Mouse (Mus musculus) MEL (cell line): Measurements from ENCODE around the gene Tnfrsf1a. TPM values are rescaled to one million over a fixed set of nuclear protein-coding genes. Genes with fewer than 3 reads are reported as not detected.

Experiments used
- DNase-seq: peaks from one replicate; pipeline ENCODE4 v3.0.0; 2011; ENCODE audit warnings: low read depth, low spot score
- H3K27ac ChIP-seq: 2 replicates; pipeline ENCODE4 v1.5.1; 2012; ENCODE audit warnings: low read depth, mild to moderate bottlenecking, control low read depth, low read length, moderate library complexity; ENCODE audit not compliant: control insufficient read depth
- H3K27me3 ChIP-seq, 2 experiments: fragments of 150-350 bp in 1 of 2; sonication (generic) in 1 of 2; 2 replicates each; pipeline ENCODE4 v1.6.1; 2012; ENCODE audit warnings: low read length in 2 of 2, mild to moderate bottlenecking in 2 of 2, improper control_type of control experiment in 1 of 2, moderate library complexity in 1 of 2; ENCODE audit not compliant: insufficient read depth in 2 of 2, control insufficient read depth in 1 of 2
- H3K36me3 ChIP-seq, 2 experiments: 2 replicates each; pipeline ENCODE4 v1.6.1; 2012 to 2014; ENCODE audit warnings: low read length in 2 of 2, improper control_type of control experiment in 1 of 2, inconsistent platforms in 1 of 2, mild to moderate bottlenecking in 1 of 2; ENCODE audit not compliant: insufficient read depth in 2 of 2, control insufficient read depth in 1 of 2
- H3K4me1 ChIP-seq, 2 experiments: fragments of 150-350 bp in 1 of 2; sonication (generic) in 1 of 2; 2 replicates each; pipeline ENCODE4 v1.6.1; 2012; ENCODE audit warnings: low read length in 2 of 2, improper control_type of control experiment in 1 of 2, mild to moderate bottlenecking in 1 of 2; ENCODE audit not compliant: insufficient read depth in 2 of 2, control insufficient read depth in 1 of 2
- H3K4me3 ChIP-seq, 2 experiments: fragments of 150-350 bp in 1 of 2; sonication (generic) in 1 of 2; 2 replicates each; pipeline ENCODE4 v1.5.1; 2012; ENCODE audit warnings: low read depth in 2 of 2, low read length in 2 of 2, mild to moderate bottlenecking in 2 of 2, moderate library complexity in 2 of 2, control low read depth in 1 of 2, improper control_type of control experiment in 1 of 2; ENCODE audit not compliant: control insufficient read depth in 1 of 2, insufficient read depth in 1 of 2
- H3K79me2 ChIP-seq: 2 replicates; pipeline ENCODE4 v1.6.1; 2012; ENCODE audit warnings: mild to moderate bottlenecking, low read length, moderate library complexity; ENCODE audit not compliant: control insufficient read depth, poor library complexity, insufficient read depth
- H3K9ac ChIP-seq: 2 replicates; pipeline ENCODE4 v1.6.1; 2012; ENCODE audit warnings: low read depth, mild to moderate bottlenecking, control low read depth, low read length, moderate library complexity; ENCODE audit not compliant: control insufficient read depth, poor library complexity, severe bottlenecking
- H3K9me3 ChIP-seq: fragments of 150-350 bp; sonication (generic); replicated peaks from 2 replicates; pipeline ENCODE4 v1.6.1; 2012; ENCODE audit warnings: mild to moderate bottlenecking, low read length, improper control_type of control experiment, moderate library complexity; ENCODE audit not compliant: insufficient read depth
- BHLHE40 ChIP-seq: IDR thresholded peaks from 2 replicates; pipeline ENCODE4 v1.6.1; 2012; ENCODE audit warnings: low read depth, mild to moderate bottlenecking, inconsistent platforms, low read length, improper control_type of control experiment, borderline replicate concordance
- CHD1 ChIP-seq: IDR thresholded peaks from 2 replicates; pipeline ENCODE4 v1.6.1; 2012; ENCODE audit warnings: low read depth, mild to moderate bottlenecking, inconsistent platforms, low read length, improper control_type of control experiment
- CTCF ChIP-seq, 3 experiments: IDR thresholded peaks in 2 of 3; conservative IDR thresholded peaks in 1 of 3; 2 replicates each; pipeline ENCODE4 v1.5.1; 2011 to 2012; ENCODE audit warnings: low read length in 3 of 3, low read depth in 2 of 3, mild to moderate bottlenecking in 2 of 3, improper control_type of control experiment in 1 of 3, inconsistent platforms in 1 of 3, mixed read lengths in 1 of 3, moderate library complexity in 1 of 3; ENCODE audit not compliant: control insufficient read depth in 1 of 3, insufficient read depth in 1 of 3, poor library complexity in 1 of 3, severe bottlenecking in 1 of 3
- E2F4 ChIP-seq: IDR thresholded peaks from 2 replicates; pipeline ENCODE4 v1.6.1; 2011; ENCODE audit warnings: low read depth, low read length, improper control_type of control experiment, borderline replicate concordance
- ELF1 ChIP-seq: IDR thresholded peaks from 2 replicates; pipeline ENCODE4 v1.6.1; 2014; ENCODE audit warnings: low read depth, mild to moderate bottlenecking, inconsistent platforms, low read length, improper control_type of control experiment, moderate library complexity
- EP300 ChIP-seq, 2 experiments: IDR thresholded peaks; 2 replicates each; pipeline ENCODE4 v1.6.1; 2011; ENCODE audit warnings: improper control_type of control experiment in 2 of 2, low read length in 2 of 2, low read depth in 1 of 2, mild to moderate bottlenecking in 1 of 2
- GABPA ChIP-seq: IDR thresholded peaks from 2 replicates; pipeline ENCODE4 v1.6.1; 2012; ENCODE audit warnings: low read depth, mild to moderate bottlenecking, inconsistent platforms, low read length, improper control_type of control experiment, moderate library complexity
- GATA1 ChIP-seq: IDR thresholded peaks from 2 replicates; pipeline ENCODE4 v1.6.1; 2011; ENCODE audit warnings: low read depth, low read length, improper control_type of control experiment
- JUND ChIP-seq: IDR thresholded peaks from 2 replicates; pipeline ENCODE4 v1.6.1; 2011; ENCODE audit warnings: low read depth, mild to moderate bottlenecking, improper control_type of control experiment, low read length
- KAT2A ChIP-seq: conservative IDR thresholded peaks from 2 replicates; pipeline ENCODE4 v1.6.1; 2012; ENCODE audit warnings: low read depth, low read length, improper control_type of control experiment, inconsistent platforms
- MAX ChIP-seq: IDR thresholded peaks from 2 replicates; pipeline ENCODE4 v1.6.1; 2011; ENCODE audit warnings: low read length, improper control_type of control experiment
- MEF2A ChIP-seq: IDR thresholded peaks from 2 replicates; pipeline ENCODE4 v1.6.1; 2014; ENCODE audit warnings: low read depth, mild to moderate bottlenecking, inconsistent platforms, low read length, improper control_type of control experiment; ENCODE audit not compliant: poor library complexity, insufficient replicate concordance, severe bottlenecking; ENCODE audit errors: extremely low read depth
- MXI1 ChIP-seq: IDR thresholded peaks from 2 replicates; pipeline ENCODE4 v1.6.1; 2011; ENCODE audit warnings: mild to moderate bottlenecking, low read depth, low read length, improper control_type of control experiment
- MYC ChIP-seq: IDR thresholded peaks from 2 replicates; pipeline ENCODE4 v1.6.1; 2011; ENCODE audit warnings: low read depth, mild to moderate bottlenecking, low read length, improper control_type of control experiment, moderate library complexity
- NRF1 ChIP-seq: IDR thresholded peaks from 2 replicates; pipeline ENCODE4 v1.6.1; 2014; ENCODE audit warnings: low read depth, mild to moderate bottlenecking, inconsistent platforms, low read length, improper control_type of control experiment, moderate library complexity; ENCODE audit not compliant: poor library complexity, insufficient read depth, severe bottlenecking
- POLR2AphosphoS2 ChIP-seq: IDR thresholded peaks from 2 replicates; pipeline ENCODE4 v1.6.1; 2011; ENCODE audit warnings: low read length, improper control_type of control experiment
- POLR2AphosphoS5 ChIP-seq: IDR thresholded peaks from 2 replicates; pipeline ENCODE4 v1.6.1; 2012; ENCODE audit warnings: low read depth, borderline replicate concordance, mild to moderate bottlenecking, inconsistent platforms, low read length, moderate library complexity, mixed read lengths
- RCOR1 ChIP-seq: IDR thresholded peaks from 2 replicates; pipeline ENCODE4 v1.6.1; 2012; ENCODE audit warnings: low read depth, mild to moderate bottlenecking, inconsistent platforms, low read length, improper control_type of control experiment
- TAL1 ChIP-seq: IDR thresholded peaks from 2 replicates; pipeline ENCODE4 v1.6.1; 2012; ENCODE audit warnings: mild to moderate bottlenecking, inconsistent platforms, low read length, moderate library complexity, mixed read lengths
- TBP ChIP-seq: IDR thresholded peaks from 2 replicates; pipeline ENCODE4 v1.8.0; 2011; ENCODE audit warnings: low read depth, low read length, improper control_type of control experiment
- TCF12 ChIP-seq: IDR thresholded peaks from 2 replicates; pipeline ENCODE4 v1.6.1; 2014; ENCODE audit warnings: low read depth, mild to moderate bottlenecking, inconsistent platforms, low read length, improper control_type of control experiment, moderate library complexity
- UBTF ChIP-seq: IDR thresholded peaks from 2 replicates; pipeline ENCODE4 v1.6.1; 2012; ENCODE audit warnings: low read depth, mild to moderate bottlenecking, inconsistent platforms, low read length, improper control_type of control experiment, moderate library complexity, borderline replicate concordance; ENCODE audit not compliant: insufficient read depth
- USF2 ChIP-seq, 2 experiments: IDR thresholded peaks; 2 replicates each; pipeline ENCODE4 v1.6.1; 2011 to 2012; ENCODE audit warnings: improper control_type of control experiment in 2 of 2, low read length in 2 of 2, borderline replicate concordance in 1 of 2, inconsistent platforms in 1 of 2, low read depth in 1 of 2, mild to moderate bottlenecking in 1 of 2; ENCODE audit not compliant: insufficient read depth in 1 of 2
- ZC3H11A ChIP-seq: IDR thresholded peaks from 2 replicates; pipeline ENCODE4 v1.6.1; 2012; ENCODE audit warnings: low read depth, mild to moderate bottlenecking, inconsistent platforms, low read length, improper control_type of control experiment
- ZMIZ1 ChIP-seq: IDR thresholded peaks from 2 replicates; pipeline ENCODE4 v1.6.1; 2012; ENCODE audit warnings: low read depth, mild to moderate bottlenecking, inconsistent platforms, low read length, improper control_type of control experiment, moderate library complexity
- ZNF384 ChIP-seq: IDR thresholded peaks from 2 replicates; pipeline ENCODE4 v1.6.1; 2012; ENCODE audit warnings: low read depth, mild to moderate bottlenecking, inconsistent platforms, low read length, improper control_type of control experiment
- polyA plus RNA-seq, 2 experiments: library from polyadenylated mRNA; stranded (reverse) in 1 of 2; unstranded in 1 of 2; fragments of >175 nt in 1 of 2; fragments of >200 nt in 1 of 2; gene quantifications; 2 replicates each; pipeline versions ENCODE4 v1.2.1 to v1.2.4; 2012; ENCODE audit warnings: low replicate concordance in 2 of 2, low read depth in 1 of 2; ENCODE audit not compliant: insufficient read length in 2 of 2, insufficient read depth in 1 of 2, missing spikeins in 1 of 2
- total RNA-seq: library from RNA; depleted of rRNA; stranded (reverse); fragments of 300-350 nt; gene quantifications from 2 replicates; pipeline ENCODE4 v1.2.3, GENCODE M21; 2012

Tnfrsf1a gene
- total and polyA plus RNA-seq, 3 experiments, result 22.0 to 43.4 TPM; not detected in 1

GRCm38 (mm10) chr6:125344084-125344483, 5.1 kb upstream of the Tnfrsf1a start:
- peaks cover 7 to 19% of the 10 kb centered on the region in 2 experiments for H3K4me1 ChIP-seq
- H3K9me3 ChIP-seq, result no peaks in the 10 kb centered on the region
- no peak overlapping the region for H3K4me3 ChIP-seq
- H3K27me3 ChIP-seq, result peaks cover 0 to 2% of the 10 kb centered on the region in 2 experiments; a peak in 2 of 4 replicates
- no peak overlapping the region for H3K27ac ChIP-seq
- H3K79me2 ChIP-seq, result no peaks in the 10 kb centered on the region; the same call in 1 of the 2 replicates
- peaks cover 0 to 8% of the 10 kb centered on the region in 2 experiments; a peak in 2 of 4 replicates for H3K36me3 ChIP-seq
- H3K9ac ChIP-seq, result no peak overlapping the region
- no peak for DNase-seq
- TF ChIP-seq MEF2A, result no peak
- TF ChIP-seq CHD1, result no peak
- no peak for TF ChIP-seq POLR2AphosphoS5
- TF ChIP-seq USF2 (IDR thresholded peaks at IDR 0.05; ENCODE audit: borderline replicate concordance in 1 of 2, insufficient read depth in 1 of 2, low read depth in 1 of 2, low read length in 2 of 2), result no peak
- TF ChIP-seq BHLHE40, result no peak
- TF ChIP-seq KAT2A, result no peak
- no peak for TF ChIP-seq MYC
- TF ChIP-seq E2F4, result no peak
- no peak for TF ChIP-seq GABPA
- TF ChIP-seq RCOR1, result no peak
- TF ChIP-seq TAL1, result no peak
- TF ChIP-seq UBTF, result no peak
- no peak for TF ChIP-seq GATA1
- TF ChIP-seq NRF1, result no peak
- no peak for TF ChIP-seq MAX

- Histone ChIP-seq H3K9me3 (no peaks in the 10 kb centered on the region), H3K4me3 (no peak overlapping the region), H3K79me2 (peaks cover 3% of the 10 kb centered on the region), H3K27ac (no peak overlapping the region), H3K4me1 (peaks cover 7 to 19% of the 10 kb centered on the region in 2 experiments), H3K36me3 (peaks cover 0 to 8% of the 10 kb centered on the region in 2 experiments; a peak in 2 of 4 replicates), H3K27me3 (peaks cover 0 to 2% of the 10 kb centered on the region in 2 experiments; a peak in 2 of 4 replicates), H3K9ac (no peak overlapping the region)
- no peak for DNase-seq
- TF ChIP-seq MAX (no peak), USF2 (IDR thresholded peaks at IDR 0.05; ENCODE audit: borderline replicate concordance in 1 of 2, insufficient read depth in 1 of 2, low read depth in 1 of 2, low read length in 2 of 2) (no peak), POLR2AphosphoS5 (no peak), BHLHE40 (no peak), CHD1 (no peak), MXI1 (no peak), JUND (no peak), ZNF384 (no peak), ZMIZ1 (no peak), NRF1 (no peak), ELF1 (no peak), EP300 (IDR thresholded peaks at IDR 0.05; ENCODE audit: low read depth in 1 of 2, low read length in 2 of 2) (no peak), POLR2AphosphoS2 (no peak), TBP (no peak), GATA1 (no peak), CTCF (IDR thresholded peaks at IDR 0.05 in 2 of 3, conservative IDR thresholded peaks at IDR 0.05 in 1 of 3; ENCODE audit: control insufficient read depth in 1 of 3, insufficient read depth in 1 of 3, low read depth in 2 of 3, low read length in 3 of 3, poor library complexity in 1 of 3, severe bottlenecking in 1 of 3) (no peak), MYC (no peak), ZC3H11A (no peak), TCF12 (no peak)
Observed at GRCm38 (mm10) chr6:125344866-125345265, 4.3 kb upstream of the Tnfrsf1a start.
